Mouse (Mus musculus) CH12.LX (cell line): ENCODE data around the gene Slc16a9. TPM values are rescaled to one million over a fixed set of nuclear protein-coding genes. Genes with fewer than 3 reads are reported as not detected.

ENCODE experiments used
- DNase-seq: peaks from one replicate; pipeline ENCODE4 v3.0.0-alpha.2; 2013; ENCODE audit errors: extremely low read depth
- H3K27ac ChIP-seq: 2 replicates; pipeline ENCODE4 v1.5.1; 2012; ENCODE audit warnings: low read depth, mild to moderate bottlenecking, control low read depth, moderate library complexity; ENCODE audit not compliant: insufficient read depth
- H3K27me3 ChIP-seq: replicated peaks from 2 replicates; pipeline ENCODE3; 2012; ENCODE audit warnings: inconsistent platforms
- H3K36me3 ChIP-seq, 2 experiments: replicated peaks in 1 of 2; 2 replicates each; pipeline versions ENCODE3 to v1.6.1; 2012; ENCODE audit warnings: inconsistent platforms in 1 of 2, low read length in 1 of 2, mild to moderate bottlenecking in 1 of 2, mixed read lengths in 1 of 2, moderate library complexity in 1 of 2; ENCODE audit not compliant: control insufficient read depth in 1 of 2, insufficient read depth in 1 of 2
- H3K4me1 ChIP-seq, 2 experiments: 2 replicates each; pipeline ENCODE4 v1.6.1; 2012; ENCODE audit warnings: inconsistent platforms in 1 of 2, moderate library complexity in 1 of 2; ENCODE audit not compliant: insufficient read depth in 2 of 2, control insufficient read depth in 1 of 2
- H3K4me2 ChIP-seq: 2 replicates; pipeline ENCODE4 v1.6.1; 2012; ENCODE audit warnings: low read depth, mild to moderate bottlenecking, control low read depth; ENCODE audit not compliant: poor library complexity, insufficient read depth, severe bottlenecking
- H3K4me3 ChIP-seq, 3 experiments: fragments of 150-350 bp in 1 of 3; sonication (generic) in 1 of 3; replicated peaks in 1 of 3; 2 replicates each; pipeline versions ENCODE3 to v1.5.1; 2011 to 2012; ENCODE audit warnings: low read depth in 2 of 3, low read length in 2 of 3, mild to moderate bottlenecking in 2 of 3, moderate library complexity in 2 of 3, control low read depth in 1 of 3, improper control_type of control experiment in 1 of 3, inconsistent platforms in 1 of 3, mixed read lengths in 1 of 3; ENCODE audit not compliant: poor library complexity in 1 of 3
- H3K79me2 ChIP-seq: replicated peaks from 2 replicates; pipeline ENCODE4 v1.6.1; 2012; ENCODE audit warnings: mild to moderate bottlenecking, moderate library complexity; ENCODE audit not compliant: control insufficient read depth, poor library complexity, insufficient read depth, severe bottlenecking; ENCODE audit errors: extremely low read depth
- H3K9ac ChIP-seq: 2 replicates; pipeline ENCODE4 v1.6.1; 2012; ENCODE audit warnings: low read depth, mild to moderate bottlenecking, control low read depth, moderate library complexity; ENCODE audit not compliant: insufficient read depth
- H3K9me3 ChIP-seq: replicated peaks from 2 replicates; pipeline ENCODE3; 2012; ENCODE audit warnings: low read length, inconsistent platforms, mixed read lengths
- BHLHE40 ChIP-seq: IDR thresholded peaks from 2 replicates; pipeline ENCODE4 v1.6.1; 2011; ENCODE audit warnings: mild to moderate bottlenecking, low read depth, low read length, improper control_type of control experiment
- E2F4 ChIP-seq: IDR thresholded peaks from 2 replicates; pipeline ENCODE4 v1.6.1; 2011; ENCODE audit warnings: low read depth, low read length, improper control_type of control experiment; ENCODE audit not compliant: insufficient replicate concordance
- EP300 ChIP-seq: IDR thresholded peaks from 2 replicates; pipeline ENCODE4 v1.6.1; 2011; ENCODE audit warnings: low read length, improper control_type of control experiment
- HCFC1 ChIP-seq: IDR thresholded peaks from 2 replicates; pipeline ENCODE4 v1.6.1; 2012; ENCODE audit warnings: low read depth, mild to moderate bottlenecking, inconsistent platforms, low read length, improper control_type of control experiment
- JUN ChIP-seq: IDR thresholded peaks from 2 replicates; pipeline ENCODE4 v1.6.1; 2011; ENCODE audit warnings: low read depth, mild to moderate bottlenecking, low read length, improper control_type of control experiment, moderate library complexity; ENCODE audit not compliant: insufficient read depth
- KAT2A ChIP-seq: IDR thresholded peaks from 2 replicates; pipeline ENCODE4 v1.6.1; 2012; ENCODE audit warnings: low read length, improper control_type of control experiment, inconsistent platforms; ENCODE audit not compliant: insufficient replicate concordance
- MAFK ChIP-seq: IDR thresholded peaks from 2 replicates; pipeline ENCODE4 v1.6.1; 2011; ENCODE audit warnings: low read length, improper control_type of control experiment; ENCODE audit not compliant: insufficient replicate concordance
- MEF2A ChIP-seq: IDR thresholded peaks from 2 replicates; pipeline ENCODE4 v1.6.1; 2014; ENCODE audit warnings: low read depth, mild to moderate bottlenecking, inconsistent platforms, low read length, improper control_type of control experiment, borderline replicate concordance
- MYC ChIP-seq: IDR thresholded peaks from 2 replicates; pipeline ENCODE4 v1.6.1; 2011; ENCODE audit warnings: low read depth, mild to moderate bottlenecking, improper control_type of control experiment, low read length
- NELFE ChIP-seq: IDR thresholded peaks from 2 replicates; pipeline ENCODE4 v1.6.1; 2011; ENCODE audit warnings: low read depth, low read length, improper control_type of control experiment
- PAX5 ChIP-seq: IDR thresholded peaks from 2 replicates; pipeline ENCODE4 v1.6.1; 2012; ENCODE audit warnings: low read length, inconsistent platforms, mixed read lengths
- POLR2AphosphoS2 ChIP-seq: IDR thresholded peaks from 2 replicates; pipeline ENCODE4 v1.6.1; 2011; ENCODE audit warnings: low read depth, low read length, improper control_type of control experiment
- RAD21 ChIP-seq: IDR thresholded peaks from 2 replicates; pipeline ENCODE4 v1.6.1; 2011; ENCODE audit warnings: low read depth, mild to moderate bottlenecking, low read length, improper control_type of control experiment, moderate library complexity
- USF2 ChIP-seq: conservative IDR thresholded peaks from 2 replicates; pipeline ENCODE4 v1.6.1; 2011; ENCODE audit warnings: low read depth, low read length, improper control_type of control experiment
- ZC3H11A ChIP-seq: IDR thresholded peaks from 2 replicates; pipeline ENCODE4 v1.6.1; 2012; ENCODE audit warnings: low read depth, mild to moderate bottlenecking, inconsistent platforms, low read length, improper control_type of control experiment
- ZKSCAN1 ChIP-seq: IDR thresholded peaks from 2 replicates; pipeline ENCODE4 v1.6.1; 2012; ENCODE audit warnings: low read depth, inconsistent platforms, low read length, improper control_type of control experiment, borderline replicate concordance
- ZNF384 ChIP-seq: IDR thresholded peaks from 2 replicates; pipeline ENCODE4 v1.6.1; 2012; ENCODE audit warnings: low read depth, low read length, improper control_type of control experiment, inconsistent platforms
- dilution Hi-C: fragments of 300-500 bp; cut with MboI; formaldehyde crosslinking; loops from 2 replicates; pipeline ENCODE4 v1.14.3; 2020; ENCODE audit warnings: low sequenced_read_pairs; ENCODE audit not compliant: extremely low pct_unique_long_range_greater_than_20kb, extremely low pct_ligation_motif_present
- in situ Hi-C: fragments of 300-500 bp; cut with MboI; formaldehyde crosslinking; loops from 3 replicates; pipeline ENCODE4 v1.14.3; 2019; ENCODE audit warnings: low sequenced_read_pairs, low pct_ligation_motif_present, low pct_unique_long_range_greater_than_20kb, mixed read lengths
- polyA plus RNA-seq: library from polyadenylated mRNA; unstranded; fragments of >175 nt; gene quantifications from 2 replicates; pipeline ENCODE4 v1.2.1, GENCODE M21; 2012; ENCODE audit warnings: low read depth; ENCODE audit not compliant: insufficient read length
- total RNA-seq, 2 experiments: library from RNA; depleted of rRNA; stranded (reverse); fragments of 300-350 nt in 1 of 2; fragments of >200 nt in 1 of 2; gene quantifications; 2 replicates each; pipeline ENCODE4 v1.2.3; 2012 to 2014

The Slc16a9 gene
- total and polyA plus RNA-seq, 3 experiments: not detected

GRCm38 (mm10) chr10:70199466-70200210, 45.3 kb upstream of the Slc16a9 start:
- no peak for DNase-seq
- Histone ChIP-seq H3K27ac (no peak overlapping the region), H3K4me3 (no peak overlapping the region), H3K9me3 (no peaks in the 10 kb centered on the region), H3K27me3 (no peaks in the 10 kb centered on the region), H3K4me1 (peaks cover 2 to 25% of the 10 kb centered on the region in 2 experiments; a peak in 2 of 4 replicates), H3K36me3 (no peaks in the 10 kb centered on the region), H3K4me2 (no peak overlapping the region), H3K9ac (no peak overlapping the region), H3K79me2 (no peaks in the 10 kb centered on the region)
- dilution Hi-C loops (no loop called here), in situ Hi-C loops (loop anchor here (10.0 kb wide), 1 partner anchor 95 kb away; no protein-coding TSS in a partner anchor)
- TF ChIP-seq BHLHE40 (peak; percentile 66), EP300 (peak; percentile 18; the same call in 1 of the 2 replicates), ZNF384 (no peak; the same call in 1 of the 2 replicates)

- in situ Hi-C loops: no loop called here
- Histone ChIP-seq H3K4me2 (no peak overlapping the region), H3K27me3 (no peaks in the 10 kb centered on the region), H3K79me2 (no peaks in the 10 kb centered on the region), H3K36me3 (no peaks in the 10 kb centered on the region)
- dilution Hi-C loops: no loop called here
- no peak for DNase-seq
- TF ChIP-seq ZNF384: no peak
- TF ChIP-seq JUN: no peak
- no peak for TF ChIP-seq E2F4
- no peak for TF ChIP-seq PAX5
- no peak for TF ChIP-seq HCFC1
- no peak for TF ChIP-seq ZKSCAN1
- TF ChIP-seq POLR2AphosphoS2: no peak
- no peak for TF ChIP-seq MAFK
- TF ChIP-seq NELFE: no peak
- no peak for TF ChIP-seq MYC
- no peak for TF ChIP-seq RAD21
- TF ChIP-seq ZC3H11A: no peak
- TF ChIP-seq USF2: no peak
- no peak for TF ChIP-seq KAT2A
- no peak for TF ChIP-seq MEF2A
- TF ChIP-seq, all 38 proteins: peak for 0
- no peak overlapping the region for H3K27ac ChIP-seq
- peaks cover 2 to 25% of the 10 kb centered on the region in 2 experiments; a peak in 2 of 4 replicates for H3K4me1 ChIP-seq
- no peak overlapping the region for H3K4me3 ChIP-seq
- H3K9me3 ChIP-seq: no peaks in the 10 kb centered on the region
- no peak overlapping the region for H3K9ac ChIP-seq
Observed at GRCm38 (mm10) chr10:70200889-70201500, 43.9 kb upstream of the Slc16a9 start.
